Mouse (Mus musculus) limb, embryonic 11.5 days (tissue): ENCODE measurements around the gene Arhgef39. TPM values are rescaled to one million over a fixed set of nuclear protein-coding genes. Genes with fewer than 3 reads are reported as not detected.

Experiments
- ATAC-seq: fragments of 200-750 bp; cut with Nextera tagmentation; 2 replicates; pipeline ENCODE4 v1.8.0; 2017; ENCODE audit warnings: low read depth; ENCODE audit not compliant: insufficient number of reproducible peaks, low FRiP score, low TSS enrichment
- DNase-seq: peaks from one replicate; pipeline ENCODE4 v3.0.0-alpha.2; 2015; ENCODE audit warnings: low spot score
- H3K27ac ChIP-seq: fragments of 300-500 bp; sonication (generic); replicated peaks from 2 replicates; pipeline ENCODE4 v1.5.1; 2014; ENCODE audit warnings: low read depth, mild to moderate bottlenecking, low read length
- H3K27me3 ChIP-seq: fragments of 300-500 bp; sonication (generic); 2 replicates; pipeline ENCODE4 v1.6.1; 2014; ENCODE audit warnings: mild to moderate bottlenecking, low read length, mixed read lengths; ENCODE audit not compliant: control insufficient read depth, insufficient read depth
- H3K36me3 ChIP-seq: fragments of 300-500 bp; sonication (generic); 2 replicates; pipeline ENCODE4 v1.6.1; 2014; ENCODE audit warnings: mild to moderate bottlenecking, low read length, moderate library complexity, mixed read lengths; ENCODE audit not compliant: control insufficient read depth, insufficient read depth
- H3K4me1 ChIP-seq: fragments of 300-500 bp; sonication (generic); 2 replicates; pipeline ENCODE4 v1.6.1; 2014; ENCODE audit warnings: low read length, mixed read lengths; ENCODE audit not compliant: control insufficient read depth, insufficient read depth
- H3K4me2 ChIP-seq: fragments of 300-500 bp; sonication (generic); 2 replicates; pipeline ENCODE4 v1.6.1; 2014; ENCODE audit warnings: low read depth, mild to moderate bottlenecking, moderate library complexity; ENCODE audit not compliant: severe bottlenecking
- H3K4me3 ChIP-seq: fragments of 300-500 bp; sonication (generic); 2 replicates; pipeline ENCODE4 v1.5.1; 2014; ENCODE audit warnings: low read depth, low read length
- H3K9ac ChIP-seq: fragments of 300-500 bp; sonication (generic); 2 replicates; pipeline ENCODE4 v1.6.1; 2014; ENCODE audit warnings: mild to moderate bottlenecking, low read length
- H3K9me3 ChIP-seq: fragments of 300-500 bp; sonication (generic); 2 replicates; pipeline ENCODE4 v1.6.1; 2016; ENCODE audit warnings: low read length; ENCODE audit not compliant: control insufficient read depth
- WGBS: fragments of 180-500 bp; shearing (Covaris S2); extraction: QIAGEN DNeasy Blood & Tissue Kit; methylation state at CpG from one replicate; pipeline ENCODE4 v1.1.7; 2014; 5-methylcytosine and 5-hydroxymethylcytosine counted together
- polyA plus RNA-seq: library from polyadenylated mRNA; unstranded; fragments of >200 nt; fragmentation: Nextera tagmentation; extraction: Ambion mirVana; gene quantifications from 2 replicates; pipeline ENCODE4 v1.2.1, GENCODE M21; 2014

Gene Arhgef39
- polyA plus RNA-seq, 1 experiment from 2014 or later = 45.6 TPM

DNA sequence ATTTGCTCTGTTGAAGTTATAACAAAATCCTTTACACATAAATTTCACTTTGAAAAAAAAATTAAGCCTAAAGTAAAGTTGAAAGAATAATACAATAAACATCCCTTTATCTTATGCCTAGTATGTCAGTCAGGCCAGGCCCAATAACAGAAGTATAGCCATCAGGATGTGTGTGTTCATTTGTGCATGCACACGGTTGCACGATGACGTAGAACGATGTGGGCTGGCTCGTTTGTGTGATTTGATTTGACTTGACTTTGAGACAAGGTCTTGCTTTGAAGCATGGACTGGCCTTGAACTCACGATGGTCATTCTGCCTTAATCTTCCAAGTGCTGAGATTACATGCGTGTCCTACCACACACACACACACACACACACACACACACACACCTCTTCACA is 32.6 kb downstream of the Arhgef39 start:
- Histone ChIP-seq H3K4me3 (no peak overlapping the region), H3K4me1 (no peaks in the 10 kb centered on the region), H3K36me3 (no peaks in the 10 kb centered on the region), H3K27ac (no peak overlapping the region), H3K27me3 (no peaks in the 10 kb centered on the region), H3K9me3 (no peaks in the 10 kb centered on the region), H3K4me2 (no peak overlapping the region), H3K9ac (no peak overlapping the region)
- no peak for DNase-seq
- no peak for ATAC-seq
- 87% methylated on average over 7 of the region's 7 CpGs for WGBS

DNA sequence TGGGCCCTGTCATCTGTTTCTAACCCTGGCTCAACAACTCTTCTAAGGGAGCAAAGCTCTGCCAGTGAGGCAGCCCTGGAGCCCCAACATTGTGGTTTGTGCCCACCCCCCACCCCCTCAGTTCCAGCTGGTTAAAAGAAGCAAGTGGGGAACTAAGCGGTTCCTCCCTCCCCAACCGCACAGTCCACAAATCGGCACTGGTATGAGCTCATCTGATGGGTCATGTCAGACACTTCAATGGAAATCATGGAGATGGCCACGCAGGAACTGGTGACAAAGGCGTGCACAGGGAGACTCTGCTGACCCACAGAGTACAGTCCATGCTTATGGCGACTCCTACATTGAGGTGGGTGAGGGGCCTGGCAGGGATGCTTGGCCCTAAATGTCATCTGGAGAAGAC is 33.6 kb downstream of the Arhgef39 start:
- no peaks in the 10 kb centered on the region for H3K9me3 ChIP-seq
- H3K36me3 ChIP-seq = no peaks in the 10 kb centered on the region
- ATAC-seq (no peak), DNase-seq (no peak)
- H3K27ac ChIP-seq = no peak overlapping the region
- no peak overlapping the region for H3K4me2 ChIP-seq
- no peak overlapping the region for H3K9ac ChIP-seq
- no peaks in the 10 kb centered on the region for H3K4me1 ChIP-seq
- 89% methylated on average over 6 of the region's 6 CpGs for WGBS
- no peak overlapping the region for H3K4me3 ChIP-seq
- H3K27me3 ChIP-seq = no peaks in the 10 kb centered on the region

- no peaks in the 10 kb centered on the region for H3K9me3 ChIP-seq
- no peaks in the 10 kb centered on the region for H3K27me3 ChIP-seq
- H3K36me3 ChIP-seq = no peaks in the 10 kb centered on the region
- no peaks in the 10 kb centered on the region for H3K4me1 ChIP-seq
- DNase-seq (no peak), ATAC-seq (no peak)
- 92% methylated on average over 5 of the region's 5 CpGs for WGBS
- no peak overlapping the region for H3K27ac ChIP-seq
- no peak overlapping the region for H3K9ac ChIP-seq
- no peak overlapping the region for H3K4me2 ChIP-seq
- no peak overlapping the region for H3K4me3 ChIP-seq
These were observed 36.4 kb downstream of the Arhgef39 start for GRCm38 (mm10) chr4:43463102-43463501.

DNA sequence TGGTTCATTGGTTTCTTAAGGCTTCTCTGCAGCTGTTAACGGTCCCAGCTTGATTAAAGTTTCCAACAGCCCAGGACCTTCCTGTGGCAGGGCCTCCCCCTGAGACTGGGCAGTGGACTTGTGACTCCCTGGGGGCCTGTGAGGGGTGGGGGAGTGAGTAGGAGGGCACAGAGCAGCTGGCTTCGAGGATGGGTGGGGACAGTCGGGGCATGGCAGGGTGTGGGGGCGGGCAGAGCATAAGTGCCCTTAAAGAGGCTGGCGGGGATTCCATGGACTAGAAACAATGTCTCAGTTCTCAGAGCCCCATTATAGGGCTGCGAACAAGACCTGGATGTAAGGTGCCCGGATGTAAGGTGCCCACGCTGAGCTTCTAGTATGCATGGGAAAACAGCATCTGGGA is 42.4 kb downstream of the Arhgef39 start:
- H3K4me3 ChIP-seq = no peak overlapping the region
- H3K4me1 ChIP-seq = no peaks in the 10 kb centered on the region
- H3K27ac ChIP-seq = no peak overlapping the region
- H3K36me3 ChIP-seq = no peaks in the 10 kb centered on the region
- peaks cover 30% of the 10 kb centered on the region for H3K27me3 ChIP-seq
- no peak overlapping the region for H3K9ac ChIP-seq
- no peak overlapping the region for H3K4me2 ChIP-seq
- no peaks in the 10 kb centered on the region for H3K9me3 ChIP-seq
- ATAC-seq (no peak), DNase-seq (no peak)
- WGBS = 21% methylated on average over 8 of the region's 8 CpGs

DNA sequence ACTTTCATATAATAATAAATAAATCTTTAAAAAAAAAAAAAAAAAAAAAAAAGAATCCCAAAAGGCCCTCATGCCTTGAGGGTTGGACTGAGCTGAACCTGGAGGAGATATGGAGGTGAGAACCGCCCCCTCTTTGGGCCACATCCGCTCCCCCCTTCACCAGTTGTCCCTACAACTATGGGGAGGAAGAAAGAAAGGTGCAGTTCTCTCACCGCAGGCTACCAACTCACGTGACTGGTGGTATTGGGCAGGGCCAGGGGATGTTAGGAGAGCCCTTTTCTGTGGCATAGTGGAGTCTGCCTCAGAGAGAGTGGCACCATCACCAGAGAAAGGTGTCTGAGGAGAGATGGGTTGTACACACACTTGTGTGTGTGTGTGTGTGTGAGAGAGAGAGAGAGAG is 43.0 kb downstream of the Arhgef39 start:
- ATAC-seq (no peak), DNase-seq (no peak)
- no peak overlapping the region for H3K4me3 ChIP-seq
- no peaks in the 10 kb centered on the region for H3K36me3 ChIP-seq
- peaks cover 30% of the 10 kb centered on the region for H3K27me3 ChIP-seq
- H3K4me1 ChIP-seq = no peaks in the 10 kb centered on the region
- H3K27ac ChIP-seq = no peak overlapping the region
- WGBS = 19% methylated on average over 4 of the region's 4 CpGs
- no peak overlapping the region for H3K4me2 ChIP-seq
- H3K9me3 ChIP-seq = no peaks in the 10 kb centered on the region
- no peak overlapping the region for H3K9ac ChIP-seq

GRCm38 (mm10) chr4:43454041-43454836 is 45.3 kb downstream of the Arhgef39 start, which contains the start of gene Cd72:
Gene Cd72 (minus strand): TSS chr4:43454628.
- H3K9ac ChIP-seq = peak within 1 kb of the TSS; percentile 45; the same call in 1 of the 2 replicates
- no peak for ATAC-seq

GRCm38 (mm10) chr4:43453413-43453812 is 46.1 kb downstream of the Arhgef39 start:
- peak overlapping the region; percentile 45; the same call in 1 of the 2 replicates for H3K9ac ChIP-seq
- ATAC-seq (no peak), DNase-seq (peak; percentile 39)
- peaks cover 30% of the 10 kb centered on the region for H3K27me3 ChIP-seq
- WGBS = under 1% methylated on average over 18 of the region's 18 CpGs
- H3K4me3 ChIP-seq = peak overlapping the region; percentile 14
- no peaks in the 10 kb centered on the region for H3K4me1 ChIP-seq
- H3K9me3 ChIP-seq = no peaks in the 10 kb centered on the region
- H3K27ac ChIP-seq = no peak overlapping the region
- H3K4me2 ChIP-seq = peak overlapping the region; percentile 44
- no peaks in the 10 kb centered on the region for H3K36me3 ChIP-seq

More at GRCm38 (mm10) chr4:43454041-43454836, 45.3 kb downstream of the Arhgef39 start, which contains the start of gene Cd72:
- Histone ChIP-seq H3K27me3 (peaks cover 30% of the 10 kb centered on the region), H3K4me2 (peak within 1 kb of the TSS; percentile 44), H3K4me3 (peak within 1 kb of the TSS; percentile 14), H3K36me3 (no peaks in the 10 kb centered on the region), H3K27ac (no peak within 1 kb of the TSS), H3K9me3 (no peaks in the 10 kb centered on the region), H3K4me1 (no peaks in the 10 kb centered on the region)
- 27% methylated on average over 20 of the region's 20 CpGs for WGBS
- DNase-seq = no peak

DNA sequence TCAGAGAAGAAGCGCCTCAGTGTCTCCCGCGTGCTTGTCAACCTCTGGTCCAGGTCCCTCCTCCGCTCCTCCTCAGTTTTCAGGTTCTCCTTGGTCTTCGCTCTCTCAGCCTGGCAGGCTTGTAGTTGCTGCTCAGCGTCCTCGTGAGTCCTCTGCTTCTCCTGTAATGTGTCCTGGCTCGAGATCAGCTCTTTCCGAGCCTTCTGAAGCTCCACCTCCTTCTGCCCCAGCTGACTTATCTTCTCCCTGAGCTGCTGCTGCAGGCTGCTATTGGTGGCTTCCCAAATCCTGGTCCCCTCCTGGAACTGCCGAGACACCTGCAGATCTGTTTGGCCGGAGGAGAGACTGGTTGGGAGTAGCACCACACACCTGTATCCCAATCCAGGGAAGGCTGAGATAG is 47.2 kb downstream of the Arhgef39 start:
- H3K27ac ChIP-seq = no peak overlapping the region
- H3K9ac ChIP-seq = no peak overlapping the region
- WGBS = 56% methylated on average over 11 of the region's 11 CpGs
- ATAC-seq (no peak), DNase-seq (no peak)
- H3K4me1 ChIP-seq = no peaks in the 10 kb centered on the region
- H3K4me2 ChIP-seq = no peak overlapping the region
- H3K36me3 ChIP-seq = no peaks in the 10 kb centered on the region
- no peak overlapping the region for H3K4me3 ChIP-seq
- H3K9me3 ChIP-seq = no peaks in the 10 kb centered on the region
- peaks cover 28% of the 10 kb centered on the region for H3K27me3 ChIP-seq
